Mouse (Mus musculus) ZHBTc4 (cell line): ENCODE data around the gene Dnm2.
A peak's percentile ranks its signal among the peaks of the same experiment; 100 is the strongest.

ENCODE experiments used
- DNase-seq: peaks from one replicate; pipeline ENCODE4 v3.0.0-alpha.2; 2011; ENCODE audit warnings: low read depth, low spot score

The Dnm2 gene

DNA sequence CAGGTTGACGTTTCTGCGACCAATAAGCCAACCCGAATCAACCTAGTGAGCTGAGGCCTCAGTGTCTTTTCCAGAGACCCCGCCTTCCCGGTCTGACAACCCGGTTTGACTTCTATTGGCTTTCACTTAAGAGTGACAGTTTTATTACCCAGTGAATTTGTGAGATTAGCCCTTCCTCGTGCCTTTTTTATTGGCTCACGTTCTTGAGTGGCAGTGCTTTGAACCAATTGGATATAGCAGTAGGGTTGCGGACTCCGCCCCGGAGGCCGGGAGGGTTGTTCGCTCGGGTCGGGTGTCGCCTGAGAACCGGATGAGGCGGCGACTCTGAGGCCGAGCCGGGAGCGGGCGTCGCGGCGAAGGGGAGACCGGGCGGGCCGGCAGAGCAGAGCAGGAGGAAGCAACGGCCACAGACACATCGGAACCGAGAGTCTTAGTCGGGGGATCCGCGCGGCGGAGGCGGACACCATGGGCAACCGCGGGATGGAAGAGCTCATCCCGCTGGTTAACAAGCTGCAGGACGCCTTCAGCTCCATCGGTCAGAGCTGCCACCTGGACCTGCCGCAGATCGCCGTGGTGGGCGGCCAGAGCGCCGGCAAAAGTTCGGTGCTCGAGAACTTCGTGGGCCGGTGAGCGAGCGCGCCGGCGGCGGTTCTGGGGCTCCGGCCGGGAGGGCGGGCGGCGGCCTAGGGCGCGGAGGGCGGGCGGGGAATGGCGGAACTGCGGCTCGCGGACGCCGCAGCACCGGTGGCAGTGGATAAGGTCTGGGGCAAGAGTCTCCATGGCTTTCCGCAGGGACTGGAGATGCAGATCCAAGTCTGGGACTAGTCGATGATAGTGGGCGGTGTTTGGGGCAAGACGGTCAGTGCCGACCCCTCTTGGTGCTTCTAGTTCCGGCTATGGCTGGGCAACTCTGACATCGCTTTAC is at the start of gene Dnm2:
Gene Dnm2 (plus strand): TSS at position 278 of the 925 bp plus-strand sequence.
- DNase-seq = peak; percentile 99

DNA sequence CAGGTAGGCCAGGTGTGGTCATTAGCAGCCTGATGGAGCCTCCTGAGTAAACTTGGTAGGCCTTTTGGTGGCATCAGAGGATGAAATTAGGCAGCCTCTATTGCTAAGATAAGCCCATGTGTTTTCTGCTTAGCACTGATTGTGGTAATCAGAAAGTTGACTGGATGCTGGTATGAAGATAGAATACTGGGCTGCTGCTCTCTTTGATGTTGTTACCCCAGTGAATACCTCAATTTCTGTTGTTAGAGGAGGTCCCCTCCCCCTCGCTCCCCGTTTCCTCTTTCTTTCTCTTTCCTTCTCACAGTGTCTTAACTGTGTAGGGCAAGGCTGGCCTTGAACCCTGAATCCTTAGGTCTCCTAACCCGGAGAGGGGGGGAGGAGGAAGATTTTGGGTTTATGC is 45.5 kb upstream of the Dnm2 start:
- no peak for DNase-seq

DNA sequence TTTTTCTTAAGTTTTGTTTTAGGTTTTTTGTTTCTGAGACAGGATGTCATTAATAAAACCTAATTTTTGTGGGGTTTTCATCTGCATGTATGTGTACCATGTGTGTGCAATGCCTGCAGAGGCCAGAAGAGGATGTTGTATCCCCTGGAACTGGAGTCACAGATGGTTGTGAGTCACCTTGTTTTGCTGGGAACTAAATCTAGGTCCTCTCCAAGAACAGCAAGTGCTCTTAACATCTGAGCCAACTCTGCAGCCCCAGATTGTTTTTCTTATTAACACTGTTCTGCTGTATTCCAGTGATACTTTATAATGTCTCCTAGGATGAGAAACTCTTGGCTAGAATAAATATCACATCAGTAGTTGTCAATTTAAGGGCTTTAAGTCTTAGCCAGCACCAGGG is 43.8 kb upstream of the Dnm2 start:
- DNase-seq = no peak

DNA sequence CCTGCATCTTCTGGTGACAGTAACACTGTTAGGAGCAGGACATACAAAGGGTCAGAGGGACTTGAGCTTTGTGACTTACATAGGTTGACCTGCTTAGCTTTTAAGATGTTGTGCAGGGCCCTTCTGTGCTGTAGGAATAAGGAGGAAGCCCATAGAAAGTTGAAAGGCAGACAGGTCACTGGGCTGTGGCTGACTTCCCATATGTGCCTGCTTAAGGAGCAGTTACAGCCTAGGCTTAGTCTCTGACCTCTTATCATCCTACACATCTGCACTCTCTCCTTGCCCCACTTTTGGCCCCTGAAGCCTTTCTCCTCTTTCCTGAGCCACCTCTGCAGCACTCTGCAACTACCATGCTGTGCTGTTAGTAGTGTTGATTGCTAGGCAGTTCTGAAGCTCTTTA is 40.7 kb upstream of the Dnm2 start:
- no peak for DNase-seq

DNA sequence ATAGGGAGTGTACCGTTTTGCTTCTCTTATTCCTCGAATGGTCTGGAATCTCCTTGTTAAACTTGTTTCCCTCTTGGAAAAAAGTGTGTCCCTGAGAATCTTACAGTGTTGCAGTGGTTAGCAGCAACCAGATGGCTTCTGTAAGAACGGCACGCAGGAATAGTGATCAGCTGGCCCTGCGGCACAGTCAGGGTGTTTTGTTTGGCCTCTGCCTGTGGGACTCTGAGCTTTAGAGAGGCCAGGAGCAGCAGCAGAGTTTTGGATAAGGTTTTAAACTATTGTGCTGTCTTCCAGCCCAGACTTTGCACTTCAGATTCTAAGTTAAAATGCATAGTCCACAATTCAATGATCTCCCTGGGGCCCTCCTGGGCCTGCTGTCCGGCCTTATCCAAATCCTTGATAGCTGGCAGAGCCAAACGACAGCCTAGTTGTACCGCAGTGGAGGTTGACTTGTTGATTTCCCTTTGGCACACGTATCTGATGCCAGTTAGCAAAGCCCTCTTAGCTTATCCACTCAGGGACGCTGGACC is 32.0 kb upstream of the Dnm2 start:
- no peak for DNase-seq

DNA sequence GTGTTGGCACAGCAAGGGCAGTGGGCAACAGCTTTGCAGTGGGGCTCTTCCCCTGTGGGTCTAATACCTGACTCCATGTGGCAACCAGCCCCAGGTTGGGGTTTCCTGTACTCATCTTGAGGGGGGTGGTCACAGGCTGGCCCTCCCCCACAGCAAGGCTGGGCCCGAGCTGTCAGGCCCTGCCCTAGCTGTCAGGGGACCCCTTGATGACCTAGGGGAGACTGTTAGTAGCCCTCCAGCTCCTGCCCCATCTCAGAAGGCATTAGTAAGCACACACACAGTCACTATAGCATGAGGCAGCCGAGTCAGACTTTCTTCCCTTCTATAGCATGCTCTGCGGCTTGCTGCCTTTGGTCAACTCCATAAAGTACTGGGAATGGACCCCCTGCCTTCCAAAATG is 29.0 kb upstream of the Dnm2 start:
- DNase-seq = no peak

DNA sequence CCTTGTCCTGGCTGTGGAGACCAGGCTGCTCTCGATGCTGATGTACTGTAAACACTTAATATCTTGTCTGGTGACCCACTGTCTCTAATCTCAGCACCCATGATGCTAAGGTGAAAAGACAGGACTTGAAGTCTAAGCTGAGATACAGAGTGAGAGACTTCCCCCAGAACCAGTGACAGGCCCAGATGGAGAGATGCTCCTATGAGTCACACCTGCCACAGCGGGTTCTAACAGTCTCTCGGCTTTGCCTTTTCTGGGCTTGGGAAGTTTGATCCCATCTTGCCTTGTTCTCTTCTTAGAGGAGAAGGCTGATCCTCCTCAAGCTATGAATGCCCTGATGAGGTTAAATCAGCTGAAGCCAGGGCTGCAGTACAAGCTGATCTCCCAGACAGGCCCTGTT is 27.5 kb upstream of the Dnm2 start:
- no peak for DNase-seq

DNA sequence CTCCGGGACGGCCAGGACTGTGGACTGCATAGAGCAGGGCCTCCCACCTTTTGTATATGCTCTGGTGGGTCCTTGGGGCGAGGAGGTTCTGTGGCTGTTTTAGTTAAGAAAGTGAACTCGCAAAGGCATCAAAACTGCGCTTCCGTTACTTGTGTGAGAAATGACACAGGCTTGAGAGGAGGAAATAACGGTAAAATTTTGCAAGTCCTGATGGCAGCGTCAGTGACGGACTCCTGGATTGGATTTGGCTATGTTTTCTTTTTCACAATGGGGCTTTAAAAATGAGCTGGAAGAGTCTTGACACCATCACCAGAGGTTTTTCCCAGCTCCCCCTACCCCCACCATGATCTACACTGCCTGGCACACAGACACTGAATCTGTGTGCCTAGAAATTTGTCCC is 23.7 kb upstream of the Dnm2 start:
- no peak for DNase-seq

DNA sequence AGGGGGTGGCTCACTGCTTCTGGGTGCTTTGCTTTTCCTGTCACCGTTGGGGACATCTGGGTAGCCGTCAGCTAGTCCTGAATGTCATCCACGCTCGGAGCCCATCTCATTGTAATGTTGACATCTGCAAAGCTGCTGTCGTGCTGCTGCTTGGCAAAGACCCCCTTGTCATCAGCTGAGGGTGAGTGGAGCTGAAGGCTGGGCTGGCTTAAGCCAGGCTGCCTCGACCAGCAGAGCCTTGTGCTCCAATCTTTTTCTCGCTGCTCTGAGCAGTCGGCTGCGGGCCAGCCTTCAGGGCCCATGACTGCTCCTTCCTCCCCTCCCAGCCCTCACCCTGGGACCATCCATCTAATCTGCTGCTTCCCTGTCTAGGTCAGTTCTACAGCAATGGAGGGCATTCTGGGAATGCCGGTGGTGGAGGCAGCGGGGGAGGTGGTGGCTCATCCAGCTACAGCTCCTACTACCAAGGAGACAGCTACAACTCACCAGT is 21.9 kb upstream of the Dnm2 start:
- DNase-seq = no peak

DNA sequence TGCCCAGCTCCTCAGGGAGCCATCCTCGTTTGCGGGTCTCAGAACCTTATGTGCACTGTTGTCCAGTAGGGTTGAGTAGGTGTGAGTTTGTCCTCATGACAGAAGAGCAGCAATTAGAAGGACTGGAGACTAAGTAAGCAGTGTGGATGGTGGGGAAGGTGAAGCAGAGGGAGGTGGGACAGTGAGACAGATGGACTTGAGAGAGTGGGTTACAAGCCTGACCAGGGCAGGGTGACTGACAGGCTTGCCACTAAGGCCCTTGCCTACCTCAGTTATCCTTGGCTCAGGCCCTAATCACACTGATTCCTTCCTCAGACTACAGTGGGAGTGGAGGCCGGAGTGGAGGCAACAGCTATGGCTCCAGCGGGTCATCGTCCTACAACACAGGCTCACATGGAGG is 21.0 kb upstream of the Dnm2 start:
- DNase-seq = no peak

DNA sequence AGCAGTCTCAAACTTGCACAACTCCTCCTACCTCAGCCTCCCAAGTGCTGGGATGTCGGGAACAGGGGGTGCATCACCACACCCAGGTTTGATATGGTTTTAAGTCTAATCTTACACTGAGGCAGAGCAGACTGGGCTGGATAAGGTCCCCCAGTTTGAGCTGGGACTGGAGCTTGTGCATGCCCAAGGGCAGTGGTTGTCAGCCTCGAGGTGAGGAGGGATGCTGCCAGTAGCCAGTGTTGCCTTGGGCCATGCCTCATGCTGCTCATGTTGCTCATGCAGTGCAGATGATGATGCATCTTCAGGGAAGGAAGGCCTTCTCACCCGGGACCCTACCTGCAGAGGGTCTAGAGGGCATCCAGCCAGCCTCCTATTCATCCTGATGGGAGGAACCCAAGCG is 19.2 kb upstream of the Dnm2 start:
- DNase-seq = no peak

DNA sequence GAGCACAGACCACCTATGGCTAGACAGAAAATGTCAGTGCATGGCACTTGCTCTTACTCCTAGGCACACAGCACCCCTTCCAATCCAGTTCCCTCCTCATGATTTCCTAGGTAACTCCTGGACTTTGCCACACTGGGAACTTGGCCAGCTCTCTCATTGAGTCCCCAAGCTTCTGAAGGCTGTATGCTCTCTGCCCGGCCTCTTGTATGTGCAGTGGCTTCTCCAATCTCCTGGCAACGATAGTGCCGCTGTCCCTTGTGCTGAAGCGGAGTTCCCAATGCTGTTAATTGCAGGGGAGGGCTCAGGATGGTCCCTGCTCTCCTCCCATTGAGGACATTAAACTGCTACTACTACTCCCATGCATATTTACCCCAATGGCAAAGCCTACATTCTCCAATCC is 16.8 kb upstream of the Dnm2 start:
- DNase-seq = peak; percentile 55

DNA sequence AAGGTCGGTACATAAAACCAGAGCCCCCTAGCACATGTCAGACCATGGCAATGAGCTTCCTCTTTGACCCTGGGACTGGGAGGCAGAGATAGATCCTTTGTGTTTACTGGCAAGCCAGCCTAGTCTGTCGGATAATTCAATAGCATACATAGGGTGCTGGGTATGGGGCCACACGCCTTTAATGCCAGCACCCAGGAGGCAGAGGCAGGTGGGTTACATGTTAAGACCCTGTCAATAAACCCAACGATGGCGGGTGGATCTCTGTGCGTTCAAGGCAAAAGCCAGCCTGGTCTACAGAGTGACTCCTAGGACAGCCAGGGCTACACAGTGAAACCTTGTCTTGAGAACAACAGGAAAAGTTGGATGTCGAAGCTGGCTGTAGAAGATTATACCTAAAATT is 16.1 kb upstream of the Dnm2 start:
- no peak for DNase-seq

DNA sequence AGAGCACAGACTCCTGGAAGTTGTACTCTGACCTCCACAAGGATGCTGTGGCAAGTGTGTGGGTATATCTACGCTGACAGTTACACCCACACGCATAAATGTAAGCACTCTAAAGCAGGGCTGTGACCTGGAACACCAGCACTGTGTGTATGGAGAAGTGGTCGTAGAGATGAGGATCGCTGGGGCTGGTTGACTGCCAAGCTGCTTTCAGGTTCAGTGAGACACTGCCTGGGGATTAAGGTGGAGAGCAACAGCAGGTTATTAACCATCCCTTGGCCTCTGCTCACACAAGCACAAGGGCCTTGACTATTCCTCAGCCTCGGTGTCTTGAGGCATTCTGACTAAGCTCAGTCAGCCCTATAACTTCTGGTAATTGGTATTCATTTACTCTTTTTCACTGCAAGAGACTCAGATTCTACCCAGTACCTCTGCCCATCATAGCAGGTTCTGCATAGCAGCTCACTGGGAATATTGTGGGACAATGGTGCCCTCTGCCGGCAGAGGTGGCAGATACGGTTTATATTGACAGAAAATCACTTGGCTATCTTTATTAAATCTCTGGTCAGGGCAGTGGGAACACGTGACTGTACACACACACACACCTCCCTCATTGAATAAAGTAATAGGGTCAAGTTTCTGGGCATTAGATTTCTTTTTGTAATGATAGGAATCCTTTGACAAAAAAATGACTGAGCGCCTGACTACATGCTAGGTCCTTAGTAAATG is 15.0 kb upstream of the Dnm2 start:
- peak; percentile 83 for DNase-seq

DNA sequence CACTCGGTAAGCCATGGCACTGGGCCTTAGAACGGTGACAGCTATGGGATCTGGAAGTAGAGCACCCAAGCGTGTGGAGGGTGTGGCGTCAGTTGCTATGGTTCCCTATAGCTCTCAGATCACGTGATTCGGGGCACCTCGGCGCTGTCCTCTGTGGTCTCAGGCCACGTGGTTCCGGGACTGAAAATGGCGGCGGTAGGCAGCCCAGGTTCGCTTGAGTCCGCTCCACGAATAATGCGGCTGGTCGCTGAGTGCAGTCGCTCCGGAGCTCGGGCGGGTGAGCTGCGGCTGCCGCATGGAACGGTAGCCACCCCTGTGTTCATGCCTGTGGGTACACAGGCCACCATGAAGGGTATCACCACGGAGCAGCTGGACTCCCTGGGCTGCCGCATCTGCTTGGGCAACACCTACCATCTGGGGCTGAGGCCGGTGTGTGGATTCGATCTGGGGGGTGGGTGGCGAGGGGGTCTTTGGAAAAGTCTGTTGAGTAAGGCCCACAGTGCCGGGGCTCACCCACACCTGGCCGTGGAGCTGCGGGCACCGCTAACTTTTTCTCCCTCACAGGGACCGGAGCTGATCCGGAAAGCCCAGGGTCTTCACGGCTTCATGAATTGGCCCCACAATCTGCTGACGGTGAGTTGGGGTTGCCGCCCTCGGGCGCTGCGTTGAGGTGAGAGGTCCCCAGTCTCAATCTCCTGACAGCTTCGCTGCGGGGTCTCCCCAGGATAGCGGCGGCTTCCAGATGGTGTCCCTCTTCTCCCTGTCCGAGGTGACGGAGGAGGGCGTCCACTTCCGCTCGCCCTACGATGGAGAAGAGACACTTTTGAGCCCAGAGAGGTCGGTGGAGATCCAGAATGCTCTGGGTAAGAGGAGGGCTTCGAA is 12.8 kb upstream of the Dnm2 start, which contains the start of gene Qtrt1:
Gene Qtrt1 (plus strand): TSS at position 169 of the 882 bp plus-strand sequence.
- peak; percentile 95 for DNase-seq

DNA sequence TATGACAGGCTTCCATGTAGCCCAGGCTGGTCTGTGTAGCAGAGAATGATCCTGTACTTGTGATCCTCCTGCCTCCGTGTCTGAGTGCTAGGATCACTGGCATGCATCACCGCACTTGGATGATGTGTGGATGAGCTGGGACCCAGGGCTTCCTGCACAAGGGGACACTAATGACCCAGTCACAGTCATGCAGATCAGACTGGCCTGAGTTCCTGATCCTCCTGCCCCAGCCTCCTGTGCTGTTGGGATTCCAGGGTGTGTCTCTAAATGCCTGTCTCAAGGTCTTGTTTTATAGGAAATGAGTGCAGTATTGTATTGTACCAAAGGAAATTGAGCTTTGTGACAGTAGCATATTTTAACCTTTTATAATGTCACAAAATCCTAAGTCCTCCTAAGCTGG is 6.8 kb upstream of the Dnm2 start:
- DNase-seq = peak; percentile 79

DNA sequence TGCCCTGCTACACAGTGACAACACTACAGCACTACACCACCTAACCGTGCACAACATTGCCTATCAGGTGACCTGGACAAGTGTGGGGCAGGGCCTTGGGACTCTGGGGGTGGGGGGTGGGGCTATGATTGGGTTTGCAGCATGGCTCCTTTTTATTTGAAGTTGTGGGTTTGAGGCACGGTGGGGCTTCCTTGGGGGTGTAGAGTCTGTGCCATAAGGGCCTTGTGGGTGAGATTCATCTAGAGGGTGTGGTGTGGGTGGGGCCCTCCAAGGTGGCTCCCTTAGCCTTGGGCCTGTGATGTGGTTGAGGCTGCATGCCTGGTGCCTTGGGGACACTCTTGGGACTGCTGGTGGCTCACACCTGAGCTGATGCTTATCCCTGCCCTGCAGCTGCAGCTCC is 5.1 kb upstream of the Dnm2 start:
- DNase-seq = peak; percentile 40

DNA sequence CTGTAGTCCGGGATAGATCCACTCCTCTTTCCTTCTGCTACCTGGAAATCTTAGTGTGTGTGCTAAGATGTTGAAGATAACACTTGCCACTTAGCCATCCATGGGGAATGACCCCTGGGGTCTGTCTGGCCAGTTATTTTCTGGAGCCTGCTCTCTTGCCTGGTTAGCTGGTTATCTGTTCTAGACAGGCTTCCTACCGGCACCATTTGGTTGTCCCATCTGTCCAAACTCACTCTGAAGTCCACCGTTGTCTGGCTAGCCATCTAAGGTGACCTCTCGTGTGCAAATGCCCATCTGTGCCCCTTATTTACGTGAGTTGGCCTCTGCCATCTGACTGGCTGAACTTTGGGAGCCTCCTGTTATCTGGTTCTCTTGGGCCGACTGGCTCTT is 843 bp downstream of the Dnm2 start:
- DNase-seq = no peak

DNA sequence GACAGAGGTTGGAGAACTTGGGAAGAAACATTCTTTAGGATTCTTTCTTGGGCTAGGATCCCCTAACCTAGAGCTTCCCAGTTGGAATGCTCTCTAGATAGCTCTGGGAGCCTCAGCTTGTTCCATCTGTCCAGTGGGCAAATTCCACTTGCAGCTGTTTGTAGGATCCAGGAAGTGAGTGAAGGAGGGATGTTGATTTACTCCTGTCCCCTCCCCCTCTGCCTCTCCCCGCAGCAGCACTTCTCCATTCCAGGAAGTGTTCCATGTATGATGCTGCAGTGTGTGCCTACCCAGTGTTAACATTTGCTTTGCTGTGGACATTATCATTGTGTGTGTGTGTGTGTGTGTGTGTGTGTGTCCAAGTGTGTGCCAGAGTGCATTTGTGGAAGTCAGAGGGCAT is 1.3 kb downstream of the Dnm2 start:
- peak; percentile 53 for DNase-seq

DNA sequence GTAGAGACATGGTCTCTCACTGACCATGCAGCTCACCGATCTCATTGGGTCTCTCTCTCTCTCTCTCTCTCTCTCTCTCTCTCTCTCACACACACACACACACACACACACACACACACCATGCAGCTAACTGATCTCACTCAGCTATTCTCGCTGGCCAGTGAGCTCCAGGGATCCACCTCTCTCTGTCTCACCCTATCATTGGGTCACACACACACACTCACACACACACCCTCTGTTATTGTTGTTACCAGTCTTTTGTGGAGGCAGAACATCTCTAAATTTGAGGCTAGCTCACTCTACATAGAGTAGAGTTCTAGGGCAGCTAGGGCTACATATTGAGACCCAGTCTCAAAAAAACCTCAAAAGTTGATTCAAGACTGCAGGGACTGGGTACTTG is 1.8 kb downstream of the Dnm2 start:
- no peak for DNase-seq

DNA sequence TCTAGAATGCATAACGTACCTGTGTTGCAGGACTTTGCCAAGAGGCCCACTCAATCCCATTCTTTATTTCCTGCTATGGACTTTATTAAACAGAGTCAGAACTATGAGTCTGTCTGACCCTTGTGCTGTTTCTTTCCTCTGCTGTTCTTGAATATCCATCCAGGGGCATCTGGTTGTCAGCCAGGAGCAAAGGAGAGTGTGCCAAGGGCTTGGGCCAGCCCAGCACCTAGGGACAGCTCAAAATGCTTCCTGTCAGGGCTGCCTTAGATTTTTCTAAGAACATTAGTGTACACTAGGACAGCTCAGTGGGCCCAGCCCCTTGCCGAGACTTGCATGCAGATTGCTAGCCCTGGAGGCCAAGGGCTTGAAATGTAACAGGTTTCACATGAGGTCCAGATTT is 3.1 kb downstream of the Dnm2 start:
- DNase-seq = no peak

DNA sequence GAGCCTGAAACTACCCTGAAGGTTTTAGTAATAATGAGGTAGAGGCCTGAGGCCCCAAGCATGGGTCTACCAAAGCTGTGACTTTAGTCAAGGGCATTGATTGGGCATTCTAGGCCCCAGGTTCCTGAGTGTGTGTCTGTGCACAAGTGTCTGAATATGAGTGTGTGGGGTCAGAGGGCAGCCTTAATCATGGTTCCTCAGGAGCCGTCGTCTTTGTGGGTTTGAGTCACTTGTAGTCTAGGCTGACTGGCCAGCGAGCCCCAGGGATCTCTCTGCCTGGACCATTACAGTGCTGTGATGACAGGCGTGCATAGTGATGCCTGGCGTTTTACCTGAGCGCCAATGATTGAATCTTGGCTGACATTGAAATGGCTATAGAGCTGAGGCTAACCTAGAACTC is 3.5 kb downstream of the Dnm2 start:
- DNase-seq = no peak
